Mouse (Mus musculus) heart, embryonic 10.5 days (tissue): ENCODE measurements around the gene Mcm5. TPM values are rescaled to one million over a fixed set of nuclear protein-coding genes. Genes with fewer than 3 reads are reported as not detected.

Experiments used
- DNase-seq: peaks from one replicate; pipeline ENCODE4 v3.0.0-alpha.2; 2017; ENCODE audit warnings: low spot score
- H3K27ac ChIP-seq: fragments of 300-500 bp; sonication (generic); 2 replicates; pipeline ENCODE4 v1.5.1; 2016; ENCODE audit warnings: mild to moderate bottlenecking
- H3K27me3 ChIP-seq: fragments of 300-500 bp; sonication (generic); 2 replicates; pipeline ENCODE4 v1.6.1; 2016; ENCODE audit warnings: mild to moderate bottlenecking; ENCODE audit not compliant: poor library complexity, insufficient read depth, severe bottlenecking
- H3K36me3 ChIP-seq: fragments of 300-500 bp; sonication (generic); 2 replicates; pipeline ENCODE4 v1.6.1; 2016; ENCODE audit warnings: mild to moderate bottlenecking, moderate library complexity
- H3K4me1 ChIP-seq: fragments of 300-500 bp; sonication (generic); 2 replicates; pipeline ENCODE4 v1.6.1; 2016; ENCODE audit warnings: mild to moderate bottlenecking
- H3K4me3 ChIP-seq: fragments of 300-500 bp; sonication (generic); 2 replicates; pipeline ENCODE4 v1.5.1; 2016; ENCODE audit warnings: mild to moderate bottlenecking, moderate library complexity
- H3K9me3 ChIP-seq: fragments of 300-500 bp; sonication (generic); 2 replicates; pipeline ENCODE4 v1.6.1; 2016; ENCODE audit warnings: mild to moderate bottlenecking, moderate library complexity
- WGBS: fragments of 180-500 bp; shearing (Covaris S2); methylation state at CpG from one replicate; pipeline ENCODE4 v1.1.7; 2016; 5-methylcytosine and 5-hydroxymethylcytosine counted together
- polyA plus RNA-seq: library from polyadenylated mRNA; unstranded; fragments of >200 nt; fragmentation: Nextera tagmentation; extraction: Ambion mirVana; gene quantifications from 2 replicates; pipeline ENCODE4 v1.2.1, GENCODE M21; 2016

Gene Mcm5
- polyA plus RNA-seq, result 161 and 195 TPM in 2 replicates

- Histone ChIP-seq H3K4me3 (peak within 1 kb of the TSS; percentile 93), H3K9me3 (no peaks in the 10 kb centered on the region), H3K36me3 (peaks cover 35% of the 10 kb centered on the region), H3K27me3 (no peaks in the 10 kb centered on the region), H3K27ac (peak within 1 kb of the TSS; percentile 97), H3K4me1 (peaks cover 18% of the 10 kb centered on the region)
- DNase-seq, result peak; percentile 100
- WGBS, result under 1% methylated on average over 59 of the region's 59 CpGs
These were observed at the start of gene Mcm5 for GRCm38 (mm10) chr8:75109236-75109967. TSS of gene Mcm5 (plus strand) at chr8:75109569.

DNA sequence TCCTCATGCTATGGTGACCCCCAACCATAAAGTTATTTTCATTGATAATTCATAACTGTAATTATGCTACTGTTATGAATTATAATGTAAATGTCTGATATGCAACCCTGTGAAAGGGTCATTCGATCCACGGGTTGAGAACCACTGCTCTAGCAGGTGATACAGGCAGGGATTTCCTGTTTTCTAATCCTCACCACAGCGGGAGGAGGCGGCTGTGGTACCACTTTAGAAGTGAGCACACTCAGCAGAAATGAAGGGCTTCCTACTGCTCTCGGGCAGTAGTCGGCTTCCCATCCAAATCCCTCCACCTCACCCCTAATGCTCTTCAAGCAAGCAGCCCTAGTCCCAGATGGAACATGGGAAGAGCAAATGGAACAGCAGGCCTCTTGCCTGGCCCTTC is 49.3 kb upstream of the Mcm5 start:
- H3K27me3 ChIP-seq, result no peaks in the 10 kb centered on the region
- H3K9me3 ChIP-seq, result no peaks in the 10 kb centered on the region
- peaks cover 11% of the 10 kb centered on the region for H3K4me1 ChIP-seq
- no peak for DNase-seq
- H3K27ac ChIP-seq, result no peak overlapping the region
- H3K4me3 ChIP-seq, result no peak overlapping the region
- 72% methylated on average over 6 of the region's 6 CpGs for WGBS
- H3K36me3 ChIP-seq, result peaks cover 59% of the 10 kb centered on the region

DNA sequence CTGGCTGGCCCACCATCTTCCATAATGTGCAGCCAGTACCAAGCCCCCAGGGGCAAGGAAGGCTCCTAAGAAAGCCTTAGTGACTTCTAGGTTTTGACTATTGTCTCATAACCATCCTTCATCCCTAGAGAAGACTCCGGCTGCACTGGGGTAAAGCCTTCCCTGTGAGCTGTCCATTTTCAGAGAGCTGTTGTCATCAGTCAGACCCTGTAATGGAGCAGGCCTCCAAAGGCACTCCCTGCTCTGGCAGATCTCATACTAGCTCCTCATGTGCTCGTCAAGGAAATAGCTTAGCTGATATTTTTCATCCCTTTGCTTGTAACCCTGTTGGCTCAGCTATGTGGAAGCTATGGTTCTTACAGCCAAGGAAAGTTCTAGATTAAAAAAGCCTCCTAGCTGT is 48.6 kb upstream of the Mcm5 start:
- Histone ChIP-seq H3K9me3 (no peaks in the 10 kb centered on the region), H3K27me3 (no peaks in the 10 kb centered on the region), H3K4me3 (no peak overlapping the region), H3K4me1 (peaks cover 11% of the 10 kb centered on the region), H3K36me3 (peaks cover 64% of the 10 kb centered on the region), H3K27ac (no peak overlapping the region)
- 75% methylated on average over 2 of the region's 2 CpGs for WGBS
- DNase-seq, result no peak

DNA sequence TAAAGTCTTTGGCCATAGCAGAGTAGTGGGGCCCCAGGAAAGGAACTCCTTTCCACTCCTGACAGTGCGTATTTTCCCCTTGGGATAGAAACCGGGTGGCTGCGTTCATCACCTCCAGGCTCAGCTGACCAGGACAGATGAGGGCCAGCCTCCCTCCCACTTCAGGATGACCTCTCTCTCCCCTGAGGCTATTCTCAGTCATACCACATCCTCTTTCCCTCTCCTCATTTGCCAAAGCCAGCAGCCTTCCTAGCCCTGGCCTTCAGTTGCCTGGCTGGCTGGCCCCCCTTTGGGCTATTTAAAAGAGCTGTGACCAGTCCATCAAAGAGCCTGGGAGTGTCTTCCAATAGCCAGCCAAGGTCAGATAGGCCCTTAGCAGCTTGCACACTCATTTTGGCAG is 46.1 kb upstream of the Mcm5 start:
- Histone ChIP-seq H3K27ac (no peak overlapping the region), H3K4me1 (peaks cover 14% of the 10 kb centered on the region), H3K36me3 (peaks cover 69% of the 10 kb centered on the region), H3K9me3 (no peaks in the 10 kb centered on the region), H3K4me3 (no peak overlapping the region), H3K27me3 (no peaks in the 10 kb centered on the region)
- 63% methylated on average over 3 of the region's 3 CpGs for WGBS
- no peak for DNase-seq

DNA sequence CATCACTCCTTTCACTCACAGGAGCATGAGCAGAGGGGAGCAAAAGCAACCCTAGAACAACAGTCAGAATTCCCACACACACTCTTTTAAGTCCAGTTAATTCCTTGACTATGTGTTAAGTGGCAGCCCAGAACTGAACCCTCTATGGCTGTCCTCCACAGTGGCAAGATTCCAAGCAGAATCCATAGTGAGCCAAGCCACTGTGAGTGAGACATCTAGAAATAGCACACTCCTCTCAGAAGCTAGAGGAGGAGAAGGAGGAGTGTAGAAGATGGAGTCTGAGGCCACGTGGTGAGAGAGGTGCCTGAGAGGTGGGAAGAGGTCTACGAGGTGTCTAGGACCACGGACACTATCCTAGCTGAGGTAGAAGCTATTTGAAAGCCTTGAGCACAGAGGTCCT is 44.6 kb upstream of the Mcm5 start:
- H3K27ac ChIP-seq, result no peak overlapping the region
- H3K4me3 ChIP-seq, result no peak overlapping the region
- no peaks in the 10 kb centered on the region for H3K9me3 ChIP-seq
- WGBS, result 85% methylated on average over 3 of the region's 3 CpGs
- H3K4me1 ChIP-seq, result peaks cover 14% of the 10 kb centered on the region
- H3K36me3 ChIP-seq, result peaks cover 59% of the 10 kb centered on the region
- DNase-seq, result no peak
- H3K27me3 ChIP-seq, result no peaks in the 10 kb centered on the region

- Histone ChIP-seq H3K27me3 (no peaks in the 10 kb centered on the region), H3K36me3 (peaks cover 46% of the 10 kb centered on the region), H3K27ac (no peak overlapping the region), H3K4me3 (no peak overlapping the region), H3K4me1 (peaks cover 18% of the 10 kb centered on the region), H3K9me3 (no peaks in the 10 kb centered on the region)
- 66% methylated on average over 6 of the region's 6 CpGs for WGBS
- no peak for DNase-seq
These were observed 42.1 kb upstream of the Mcm5 start for GRCm38 (mm10) chr8:75067287-75067686.

DNA sequence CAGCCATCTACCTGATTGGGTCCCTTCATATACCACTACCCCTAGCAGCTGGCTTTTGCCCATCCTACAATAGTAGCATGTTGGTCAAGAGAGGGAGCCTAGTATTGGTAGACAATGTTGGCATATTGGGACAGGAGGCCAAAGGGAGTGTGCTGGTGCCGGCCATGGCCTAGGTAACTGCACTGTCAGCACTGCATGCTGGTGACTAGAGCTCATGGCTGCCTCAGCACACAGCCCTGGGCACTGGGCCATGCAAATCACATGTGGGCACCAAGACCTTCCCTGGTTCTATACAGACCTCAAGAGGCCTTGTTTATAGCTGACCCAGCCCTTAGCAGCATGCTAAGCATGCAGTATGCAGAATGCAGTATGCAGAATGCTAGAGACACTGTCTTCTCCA is 39.1 kb upstream of the Mcm5 start:
- H3K4me3 ChIP-seq, result no peak overlapping the region
- H3K4me1 ChIP-seq, result 0 out of 2 replicates have a peak, but pooled peaks cover 7% of the 10 kb centered on the region
- no peak overlapping the region for H3K27ac ChIP-seq
- H3K36me3 ChIP-seq, result peaks cover 28% of the 10 kb centered on the region
- no peak for DNase-seq
- H3K9me3 ChIP-seq, result no peaks in the 10 kb centered on the region
- WGBS, result 64% methylated on average over 1 of the region's 1 CpGs
- no peaks in the 10 kb centered on the region for H3K27me3 ChIP-seq

- Histone ChIP-seq H3K36me3 (peaks cover 14% of the 10 kb centered on the region), H3K4me3 (no peak overlapping the region), H3K27ac (0 out of 2 replicates have a peak overlapping the region, but pooled peaks have one; percentile 47), H3K9me3 (no peaks in the 10 kb centered on the region), H3K27me3 (no peaks in the 10 kb centered on the region), H3K4me1 (0 out of 2 replicates have a peak, but pooled peaks cover 7% of the 10 kb centered on the region)
- peak; percentile 93 for DNase-seq
- whole genome bisulfite sequencing, result 27% methylated on average over 4 of the region's 4 CpGs
These were observed 37.6 kb upstream of the Mcm5 start for GRCm38 (mm10) chr8:75071627-75072346.

DNA sequence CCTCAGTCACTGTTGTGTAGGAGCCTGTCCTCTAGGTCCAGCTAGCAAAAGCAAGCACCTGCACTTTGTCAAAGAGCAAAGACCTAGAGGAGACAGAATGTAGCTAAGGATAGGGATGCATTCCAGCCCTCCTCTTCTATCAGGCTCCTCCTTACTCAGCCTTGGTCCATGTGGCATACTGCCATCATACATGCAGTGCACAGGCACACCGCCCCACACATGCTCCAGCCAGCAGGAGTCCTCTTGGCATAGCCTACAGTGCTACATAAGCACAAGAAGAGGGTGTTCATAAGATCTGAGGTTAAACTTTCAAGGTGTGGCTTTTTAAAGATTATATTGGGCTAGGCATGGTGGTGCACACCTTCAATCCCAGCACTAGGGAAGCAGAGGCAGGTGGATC is 34.5 kb upstream of the Mcm5 start:
- no peak overlapping the region for H3K4me3 ChIP-seq
- DNase-seq, result no peak
- no peaks in the 10 kb centered on the region for H3K9me3 ChIP-seq
- H3K27ac ChIP-seq, result no peak overlapping the region
- H3K36me3 ChIP-seq, result no peaks in the 10 kb centered on the region; the same call in 1 of the 2 replicates
- H3K4me1 ChIP-seq, result 0 out of 2 replicates have a peak, but pooled peaks cover 4% of the 10 kb centered on the region
- no peaks in the 10 kb centered on the region for H3K27me3 ChIP-seq
- WGBS, result 91% methylated on average over 1 of the region's 1 CpGs

- Histone ChIP-seq H3K36me3 (no peaks in the 10 kb centered on the region), H3K4me3 (no peak overlapping the region), H3K9me3 (no peaks in the 10 kb centered on the region), H3K27me3 (no peaks in the 10 kb centered on the region), H3K27ac (no peak overlapping the region), H3K4me1 (peaks cover under 1% of the 10 kb centered on the region; the same call in 1 of the 2 replicates)
- WGBS, result 76% methylated on average over 1 of the region's 1 CpGs
- DNase-seq, result no peak
These were observed 31.2 kb upstream of the Mcm5 start for GRCm38 (mm10) chr8:75078215-75078614.

DNA sequence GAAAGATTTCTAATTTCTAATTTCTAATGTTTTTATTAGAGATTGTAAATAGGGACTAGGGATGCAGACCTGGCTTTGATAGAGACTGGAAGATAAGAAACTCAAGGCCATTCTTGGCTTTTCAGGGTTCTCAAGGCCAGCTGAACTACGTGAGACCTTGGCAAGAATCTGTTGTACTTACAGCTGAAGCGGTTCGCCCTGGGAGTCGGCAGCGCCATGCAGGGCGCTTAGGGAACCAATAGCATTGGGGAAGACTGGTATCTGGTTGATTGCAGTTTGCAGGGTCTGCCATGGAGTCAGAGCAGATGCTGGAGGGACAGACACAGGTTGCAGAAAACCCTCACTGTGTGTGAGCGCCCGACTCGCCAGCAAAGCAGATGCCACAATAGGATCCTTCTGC is 30.5 kb upstream of the Mcm5 start:
- DNase-seq, result no peak
- WGBS, result 92% methylated on average over 9 of the region's 9 CpGs
- no peaks in the 10 kb centered on the region for H3K27me3 ChIP-seq

DNA sequence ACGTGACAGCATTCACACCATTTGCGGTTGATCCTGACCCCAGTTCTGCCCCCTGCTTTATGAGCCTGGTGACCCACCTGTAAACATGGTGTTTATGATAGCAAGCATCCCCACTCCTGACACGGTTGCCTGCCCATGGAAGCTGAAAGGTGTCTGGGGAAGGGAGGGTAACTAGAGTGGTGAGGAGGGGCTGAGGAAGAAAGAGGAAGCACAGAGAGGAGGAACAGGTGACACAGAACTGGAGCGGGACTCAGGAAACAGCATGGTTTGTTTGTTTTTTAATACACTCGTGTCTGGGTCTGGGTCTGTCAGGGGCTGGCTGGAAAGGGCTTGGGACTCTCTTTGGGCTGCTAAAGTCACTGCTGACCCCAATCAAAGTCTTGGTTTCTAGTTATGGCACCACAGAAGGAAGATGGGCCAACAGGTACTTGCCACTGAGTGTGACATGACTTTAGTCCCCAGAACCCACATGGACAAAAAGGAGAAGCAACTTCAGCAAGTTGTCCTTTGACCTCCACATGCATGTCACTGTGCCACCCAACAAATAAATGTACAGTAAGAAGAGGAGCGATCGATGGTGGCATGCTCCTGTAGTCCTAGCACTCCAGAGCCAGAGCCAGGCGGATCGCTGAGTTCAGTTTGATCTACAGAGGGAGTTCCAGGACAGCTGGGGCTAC is 27.9 kb upstream of the Mcm5 start:
- H3K27me3 ChIP-seq, result no peaks in the 10 kb centered on the region
- peaks cover 14% of the 10 kb centered on the region for H3K4me1 ChIP-seq
- DNase-seq, result no peak
- H3K27ac ChIP-seq, result no peak overlapping the region
- 80% methylated on average over 9 of the region's 9 CpGs for WGBS
- no peak overlapping the region for H3K4me3 ChIP-seq
- H3K36me3 ChIP-seq, result no peaks in the 10 kb centered on the region
- no peaks in the 10 kb centered on the region for H3K9me3 ChIP-seq

More for the DNA sequence above, 30.5 kb upstream of the Mcm5 start:
- Histone ChIP-seq H3K36me3 (no peaks in the 10 kb centered on the region), H3K9me3 (no peaks in the 10 kb centered on the region), H3K4me1 (peaks cover 7% of the 10 kb centered on the region; the same call in 1 of the 2 replicates), H3K4me3 (no peak overlapping the region), H3K27ac (no peak overlapping the region)
